In the genomic region with DNA sequence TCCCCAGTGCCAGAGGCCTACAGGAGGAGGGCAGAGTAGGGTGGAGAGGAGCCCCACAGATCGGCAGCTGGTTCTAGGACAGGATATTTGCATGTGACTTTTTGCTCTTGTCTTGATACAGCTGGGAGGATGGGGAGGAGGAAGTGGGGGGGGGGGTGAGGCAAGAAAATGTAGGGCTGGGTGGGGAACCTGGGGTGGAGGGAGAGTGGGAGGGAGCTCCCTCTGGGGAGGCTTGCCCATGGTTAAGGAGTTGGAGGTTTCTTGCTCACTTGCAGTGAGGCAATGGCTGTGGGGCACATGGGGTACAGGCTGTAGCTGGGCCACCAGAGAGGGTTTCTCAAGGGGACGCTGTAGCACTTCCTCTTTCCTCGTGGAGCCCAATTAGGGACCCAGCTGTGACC, we compare ENCODE assay signal across 10 mouse cellular contexts. TPM values are rescaled to one million over a fixed set of nuclear protein-coding genes. Genes with fewer than 3 reads are reported as not detected.
A peak's percentile ranks its signal among the peaks of the same experiment; 100 is the strongest.
DNase-seq lines count a peak whose midpoint lies in the region; ATAC-seq and TF ChIP-seq lines count a peak whose summit lies in the region.
"Had no signal": no experiment of that assay in that cellular context is flagged by ENCODE, and none has a peak within 500 bp of the region (broad histone marks: within the 10 kb centered on the region; RNA-seq: fewer than 3 reads in every experiment).

No protein-coding gene starts in this region.

- H3K4me1 ChIP-seq in lung, adult 2 months (ENCODE audit: control insufficient read depth, insufficient read depth, low read length), result peaks cover 29% of the 10 kb centered on the region
- peaks cover 38% of the 10 kb centered on the region for H3K4me1 ChIP-seq in embryonic facial prominence, embryonic 10.5 days
- peaks cover 10% of the 10 kb centered on the region; the same call in 1 of the 2 replicates for H3K4me1 ChIP-seq in lung, postnatal 0 days (ENCODE audit: insufficient read depth, low read depth, low read length)

- H3K36me3 ChIP-seq in embryonic facial prominence, embryonic 10.5 days (replicated peaks), result peaks cover 47% of the 10 kb centered on the region
- H3K36me3 ChIP-seq in lung, postnatal 0 days (ENCODE audit: insufficient read depth, low read length), result 0 out of 2 replicates have a peak, but pooled peaks cover 7% of the 10 kb centered on the region

- WGBS in lung, adult 2 months, result 14% methylated on average over 3 of the region's 3 CpGs
- WGBS in embryonic facial prominence, embryonic 10.5 days, result 56% methylated on average over 3 of the region's 3 CpGs
- 26% methylated on average over 3 of the region's 3 CpGs for WGBS in lung, postnatal 0 days

- H3K9ac ChIP-seq in lung, postnatal 0 days (replicated peaks; ENCODE audit: low read depth), result no peak overlapping the region; the same call in 1 of the 2 replicates

- H3K4me2 ChIP-seq in lung, postnatal 0 days (replicated peaks; ENCODE audit: low read depth, low read length), result no peak overlapping the region

- no peak for TF ChIP-seq POLR2A in lung, adult 2 months (IDR thresholded peaks at IDR 0.05; ENCODE audit: borderline replicate concordance, extremely low read depth, low read depth, low read length)

- ATAC-seq in lung, postnatal 0 days, result no peak

- DNase-seq in lung, adult 18-20 months, result peak; percentile 56 to 59
- DNase-seq in lung, adult 2 months, result no peak
- no peak for DNase-seq in embryonic facial prominence, embryonic 10.5 days (ENCODE audit: low spot score)
- peak; percentile 53 for DNase-seq in lung, postnatal 0 days (ENCODE audit: low spot score)
- peak; percentile 82 for DNase-seq in thymus, postnatal 0 days (ENCODE audit: low spot score)
- no peak for DNase-seq in testis, postnatal 14 days (ENCODE audit: low spot score)
- no peak for DNase-seq in cerebellum, postnatal 14 days
- no peak for DNase-seq in layer of hippocampus, adult 8-10 months (ENCODE audit: low spot score in 2 of 2)
- DNase-seq: gastrocnemius, postnatal 10 days; retina, postnatal 1 day had no signal

- H3K4me3 ChIP-seq in lung, adult 2 months (replicated peaks; ENCODE audit: extremely low read depth, low read depth, low read length), result no peak overlapping the region
- H3K4me3 ChIP-seq in embryonic facial prominence, embryonic 10.5 days, result peak overlapping the region; percentile 87; the same call in 1 of the 2 replicates
- no peak overlapping the region for H3K4me3 ChIP-seq in lung, postnatal 0 days (ENCODE audit: low read depth, low read length)

- TF ChIP-seq EP300 in lung, postnatal 0 days (IDR thresholded peaks at IDR 0.05), result no peak

- H3K9me3 ChIP-seq in embryonic facial prominence, embryonic 10.5 days, result no peaks in the 10 kb centered on the region
- no peaks in the 10 kb centered on the region for H3K9me3 ChIP-seq in lung, postnatal 0 days (ENCODE audit: low read length)

- no peak for TF ChIP-seq CTCF in lung, adult 2 months (IDR thresholded peaks at IDR 0.05; ENCODE audit: insufficient read depth, low read length)
- TF ChIP-seq CTCF in lung, postnatal 0 days (IDR thresholded peaks at IDR 0.05), result no peak

- no peaks in the 10 kb centered on the region for H3K27me3 ChIP-seq in embryonic facial prominence, embryonic 10.5 days (replicated peaks; ENCODE audit: low read depth, poor library complexity, severe bottlenecking)
- H3K27me3 ChIP-seq in lung, postnatal 0 days (replicated peaks; ENCODE audit: insufficient read depth, low read length), result no peaks in the 10 kb centered on the region

- peak overlapping the region; percentile 35; the same call in 1 of the 2 replicates for H3K27ac ChIP-seq in embryonic facial prominence, embryonic 10.5 days (replicated peaks)
- H3K27ac ChIP-seq in lung, postnatal 0 days (ENCODE audit: low read length), result no peak overlapping the region

RNA-seq across cellular contexts. Expression of gene Grk6, which starts 2.7 kb away (rescaled TPM):
- polyA plus RNA-seq in lung, adult 2 months (2012; rRNA removed), result 45.2 and 55.5 TPM in 2 replicates
- 65.2 and 65.6 TPM in 2 replicates for polyA plus RNA-seq in embryonic facial prominence, embryonic 10.5 days (2016; fragmentation: Nextera tagmentation; extraction: Ambion mirVana)
- polyA plus RNA-seq in lung, postnatal 0 days (2015; fragmentation: Nextera tagmentation; extraction: Ambion mirVana), result 20.4 and 20.5 TPM in 2 replicates
- polyA plus RNA-seq in thymus, postnatal 0 days (2015; fragmentation: Nextera tagmentation; extraction: Ambion mirVana), result 76.9 and 87.8 TPM in 2 replicates
- total RNA-seq in layer of hippocampus, adult 8-10 months (2022), result 10 to 100 TPM; 61.4 to 74.2 (median 67.5) TPM

RNA-seq across cellular contexts. Expression of gene Prr7, which starts 16.5 kb away (rescaled TPM):
- polyA plus RNA-seq in lung, adult 2 months (2012; rRNA removed), result 5.6 and 9.6 TPM in 2 replicates
- polyA plus RNA-seq in embryonic facial prominence, embryonic 10.5 days (2016; fragmentation: Nextera tagmentation; extraction: Ambion mirVana), result 0.54 TPM in 2 replicates
- polyA plus RNA-seq in lung, postnatal 0 days (2015; fragmentation: Nextera tagmentation; extraction: Ambion mirVana), result 0.17 and 0.45 TPM in 2 replicates
- 0.27 and 0.46 TPM in 2 replicates for polyA plus RNA-seq in thymus, postnatal 0 days (2015; fragmentation: Nextera tagmentation; extraction: Ambion mirVana)
- 10 to 100 TPM; 57.5 to 73.5 (median 60.4) TPM for total RNA-seq in layer of hippocampus, adult 8-10 months (2022)

RNA-seq across cellular contexts. Expression of gene F12, which starts 20.9 kb away (rescaled TPM):
- polyA plus RNA-seq in lung, adult 2 months (2012; rRNA removed), result 0.19 and 0.36 TPM in 2 replicates
- polyA plus RNA-seq in embryonic facial prominence, embryonic 10.5 days (2016; fragmentation: Nextera tagmentation; extraction: Ambion mirVana), result 0.13 TPM in 1 of 2 replicates, not detected in the other
- polyA plus RNA-seq in lung, postnatal 0 days (2015; fragmentation: Nextera tagmentation; extraction: Ambion mirVana), result not detected in 2 replicates
- polyA plus RNA-seq in thymus, postnatal 0 days (2015; fragmentation: Nextera tagmentation; extraction: Ambion mirVana), result 0.12 TPM in 1 of 2 replicates, not detected in the other
- total RNA-seq in layer of hippocampus, adult 8-10 months (2022), result 1 to 10 TPM in 1 of 4 experiments, under 1 TPM in 2, not detected in 1; 0.43 to 1.5 (median 0.74) TPM

RNA-seq across cellular contexts. Expression of gene Pfn3, which starts 32.5 kb away (rescaled TPM):
- not detected in 2 replicates for polyA plus RNA-seq in lung, adult 2 months (2012; rRNA removed)
- not detected in 2 replicates for polyA plus RNA-seq in embryonic facial prominence, embryonic 10.5 days (2016; fragmentation: Nextera tagmentation; extraction: Ambion mirVana)
- not detected in 2 replicates for polyA plus RNA-seq in lung, postnatal 0 days (2015; fragmentation: Nextera tagmentation; extraction: Ambion mirVana)
- polyA plus RNA-seq in thymus, postnatal 0 days (2015; fragmentation: Nextera tagmentation; extraction: Ambion mirVana), result not detected in 2 replicates
- not detected for total RNA-seq in layer of hippocampus, adult 8-10 months (2022)
- total RNA-seq: gastrocnemius, postnatal 10 days had no signal

RNA-seq across cellular contexts. Expression of gene Dbn1, which starts 40.4 kb away (rescaled TPM):
- 20.6 and 21.6 TPM in 2 replicates for polyA plus RNA-seq in lung, adult 2 months (2012; rRNA removed)
- polyA plus RNA-seq in embryonic facial prominence, embryonic 10.5 days (2016; fragmentation: Nextera tagmentation; extraction: Ambion mirVana), result 412 and 419 TPM in 2 replicates
- 43.0 and 50.6 TPM in 2 replicates for polyA plus RNA-seq in lung, postnatal 0 days (2015; fragmentation: Nextera tagmentation; extraction: Ambion mirVana)
- 8.4 and 9.3 TPM in 2 replicates for polyA plus RNA-seq in thymus, postnatal 0 days (2015; fragmentation: Nextera tagmentation; extraction: Ambion mirVana)
- total RNA-seq in layer of hippocampus, adult 8-10 months (2022), result 100 to 1,000 TPM; 295 to 399 (median 333) TPM

Comparison
In these comparisons a context has a peak if more than half of its experiments do, and no peak if none do; other contexts are left out.
1. DNase-seq: peak in lung, adult 18-20 months (2 of 2), lung, postnatal 0 days (single experiment) and thymus, postnatal 0 days (single experiment); none in lung, adult 2 months (single experiment), embryonic facial prominence, embryonic 10.5 days (single experiment), testis, postnatal 14 days (single experiment), cerebellum, postnatal 14 days (0 of 2) and layer of hippocampus, adult 8-10 months (0 of 2).